Mouse (Mus musculus) T-helper 1 cell (primary cell): ENCODE measurements around the gene Spon1.

Experiments
- in situ Hi-C: fragments of 300-600 bp; cut with MboI, MseI; formaldehyde crosslinking; loops from one replicate; pipeline ENCODE4 v1.15.1; 2025; ENCODE audit warnings: high pct_unique_total_duplicates

The Spon1 gene

DNA sequence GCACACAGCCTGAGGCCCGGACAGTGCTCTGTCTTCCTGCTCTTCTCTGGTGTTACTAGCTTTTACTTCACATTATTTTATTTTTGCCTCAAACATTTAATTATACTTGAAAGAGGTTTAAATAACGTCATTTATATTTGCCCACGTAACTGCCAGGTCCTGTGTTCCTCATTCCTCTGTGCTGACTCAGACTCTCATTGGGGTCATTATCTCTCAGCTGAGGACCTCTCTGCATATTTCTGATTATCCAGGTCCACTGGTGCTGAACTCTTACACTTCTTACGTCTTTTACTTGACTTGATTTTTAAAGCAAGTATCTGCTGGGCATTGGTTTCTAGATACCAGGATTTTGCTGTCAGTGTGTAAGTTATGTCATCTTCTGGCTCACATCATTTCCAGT is 287.9 kb downstream of the Spon1 start:
- in situ Hi-C loops: no loop called here

GRCm38 (mm10) chr7:114058166-114058565 is 292.4 kb downstream of the Spon1 start:
- in situ Hi-C loops: no loop called here

DNA sequence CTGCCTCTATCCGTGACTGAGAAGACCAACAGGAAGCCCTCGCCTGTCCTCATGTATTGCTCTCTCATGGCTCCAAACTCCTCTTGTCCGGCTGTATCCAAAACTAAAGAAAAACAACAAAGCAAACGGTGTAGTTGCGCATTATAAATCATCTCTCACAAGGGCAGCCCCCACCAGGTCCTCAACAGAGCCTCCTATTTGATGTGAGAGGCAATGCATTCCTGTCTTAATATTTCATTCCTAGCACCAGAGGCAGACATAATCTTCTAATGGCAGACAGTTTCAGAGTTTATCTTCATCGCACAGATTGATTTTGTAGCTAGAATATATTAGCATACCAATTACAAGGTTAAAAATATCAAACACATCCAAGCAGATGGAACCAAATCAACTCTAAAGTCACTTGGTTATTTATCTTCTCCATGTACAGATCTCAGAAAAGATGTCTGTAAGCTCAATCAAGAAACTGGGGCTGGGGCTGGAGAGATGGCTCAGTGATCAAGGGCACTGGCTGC is 293.2 kb downstream of the Spon1 start:
- in situ Hi-C loops: no loop called here

GRCm38 (mm10) chr7:114060445-114060844 is 294.6 kb downstream of the Spon1 start:
- in situ Hi-C loops: no loop called here

DNA sequence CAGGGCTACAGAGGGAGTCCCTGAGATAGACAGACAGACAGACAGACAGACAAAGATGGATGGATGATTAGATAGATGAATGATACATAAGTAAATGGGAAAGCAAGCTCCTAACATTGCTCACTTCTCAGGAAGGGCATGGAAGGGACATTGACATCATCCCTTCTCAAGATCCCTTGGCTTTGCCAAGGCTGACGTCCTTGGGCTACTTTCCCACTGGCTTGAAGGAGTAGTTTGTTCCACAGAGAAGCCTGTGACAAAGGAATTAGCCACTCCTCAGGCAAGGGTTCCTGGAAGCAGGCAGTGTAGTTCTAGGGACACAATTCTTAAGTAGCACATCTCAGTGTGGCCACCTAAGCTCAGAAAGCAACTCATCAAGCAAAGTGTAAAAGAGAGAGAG is 296.7 kb downstream of the Spon1 start:
- in situ Hi-C loops: no loop called here

DNA sequence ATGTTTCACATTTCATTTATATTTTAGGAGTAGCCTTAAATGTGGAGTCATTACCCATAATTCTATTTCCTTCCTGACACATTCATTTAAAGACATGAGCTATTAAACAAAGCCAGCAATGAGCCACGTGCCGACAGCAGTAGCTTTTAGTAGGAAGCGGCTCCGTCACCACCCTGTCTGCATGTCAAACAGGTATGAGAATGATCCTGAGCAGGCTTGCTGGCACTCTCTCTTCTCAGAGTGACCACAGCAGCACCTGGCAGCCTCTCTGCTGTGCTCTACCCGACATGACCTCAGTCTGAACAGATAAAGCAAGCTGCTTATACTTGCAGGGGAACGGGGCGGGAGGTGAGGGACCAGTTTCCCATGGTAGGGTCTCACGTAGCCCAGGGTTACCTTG is 297.7 kb downstream of the Spon1 start:
- in situ Hi-C loops: no loop called here

DNA sequence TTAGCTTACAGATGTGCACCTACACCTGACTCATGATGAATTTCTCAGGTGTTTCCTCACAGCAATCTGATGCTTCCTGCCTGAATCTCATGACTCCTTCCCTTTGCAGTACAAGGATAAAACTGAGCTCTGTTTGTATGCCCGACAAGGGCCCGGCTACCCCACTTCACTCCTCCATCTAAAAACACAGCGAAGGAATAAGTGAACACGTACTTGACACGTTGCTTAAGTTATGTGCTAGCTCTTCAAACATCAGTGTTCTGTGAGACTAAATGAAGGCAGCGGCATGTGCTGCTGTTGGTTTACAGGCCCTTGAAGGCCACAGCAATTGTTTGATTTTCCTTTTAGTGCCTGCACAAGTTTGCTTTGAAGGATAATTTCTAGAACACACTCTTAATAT is 298.2 kb downstream of the Spon1 start:
- in situ Hi-C loops: no loop called here

DNA sequence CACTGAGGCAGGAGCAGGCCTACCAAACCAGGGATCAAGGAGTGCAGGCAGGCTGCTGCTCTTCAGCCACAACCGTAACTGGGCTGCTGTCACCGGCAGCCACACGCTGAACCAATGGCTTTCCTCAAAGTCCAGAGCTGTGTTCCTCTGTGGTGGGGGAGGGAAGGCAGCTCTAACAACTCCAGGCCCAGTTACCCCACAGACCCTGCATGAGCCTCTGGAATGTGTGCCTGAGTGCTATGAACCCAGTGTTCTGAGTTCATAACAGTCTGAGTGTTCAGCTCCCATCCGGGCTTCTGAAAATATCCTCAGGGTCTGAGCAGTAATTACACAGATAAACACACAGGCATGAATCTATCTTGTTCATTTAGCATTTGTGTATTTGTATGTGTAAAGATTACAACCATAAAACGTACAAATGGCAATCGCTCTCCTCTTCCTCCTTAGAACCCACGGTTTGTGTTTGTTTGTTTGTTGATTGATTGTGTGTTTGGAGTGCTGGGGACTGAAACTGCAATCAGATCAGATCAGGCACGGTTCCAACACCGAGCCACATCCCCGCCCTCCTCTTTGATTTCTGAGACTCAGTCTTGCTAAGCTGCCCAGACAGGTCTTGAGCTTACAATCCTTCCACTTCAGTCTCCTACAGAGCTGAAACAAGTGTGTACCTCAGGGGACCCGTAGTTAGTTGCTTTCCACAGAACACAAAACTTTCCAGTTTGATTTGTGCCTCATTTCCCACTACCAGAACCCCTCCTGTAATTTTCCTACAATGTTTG is 299.8 kb downstream of the Spon1 start:
- in situ Hi-C loops: loop anchor here (5.0 kb wide), 1 partner anchor 147 kb away; no protein-coding TSS in a partner anchor

DNA sequence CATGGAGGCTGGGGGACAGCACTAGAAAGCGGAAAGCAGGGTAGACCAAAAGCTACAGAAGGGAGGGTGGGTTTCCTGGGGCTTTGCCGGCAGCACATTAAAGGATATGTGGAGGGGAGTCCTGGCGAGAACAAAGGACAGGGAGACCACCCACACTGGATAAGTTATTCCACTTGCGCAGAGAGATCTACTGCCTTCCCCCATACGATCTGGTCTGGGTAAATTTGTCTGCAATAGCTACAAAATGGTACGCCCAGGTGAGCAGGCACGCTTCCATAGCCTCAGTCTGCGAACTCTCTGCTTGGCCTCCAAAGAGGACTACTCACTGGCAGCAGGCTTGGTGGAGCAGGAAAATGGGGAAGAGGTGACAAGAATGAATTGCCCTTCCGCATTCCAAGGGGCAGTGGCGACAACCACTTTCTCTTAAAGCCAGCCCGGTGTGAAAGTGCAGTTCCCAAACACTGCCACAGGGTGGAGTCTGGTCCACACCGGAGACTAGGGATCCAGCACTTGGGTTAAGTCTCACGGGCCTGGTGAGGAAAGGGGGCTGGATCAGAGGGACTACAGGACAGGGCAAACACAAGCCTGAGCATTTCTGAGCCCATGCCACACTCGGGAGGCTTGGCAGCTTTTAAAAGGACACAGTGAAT is 300.9 kb downstream of the Spon1 start:
- in situ Hi-C loops: loop anchor here (5.0 kb wide), 1 partner anchor 146 kb away; no protein-coding TSS in a partner anchor

DNA sequence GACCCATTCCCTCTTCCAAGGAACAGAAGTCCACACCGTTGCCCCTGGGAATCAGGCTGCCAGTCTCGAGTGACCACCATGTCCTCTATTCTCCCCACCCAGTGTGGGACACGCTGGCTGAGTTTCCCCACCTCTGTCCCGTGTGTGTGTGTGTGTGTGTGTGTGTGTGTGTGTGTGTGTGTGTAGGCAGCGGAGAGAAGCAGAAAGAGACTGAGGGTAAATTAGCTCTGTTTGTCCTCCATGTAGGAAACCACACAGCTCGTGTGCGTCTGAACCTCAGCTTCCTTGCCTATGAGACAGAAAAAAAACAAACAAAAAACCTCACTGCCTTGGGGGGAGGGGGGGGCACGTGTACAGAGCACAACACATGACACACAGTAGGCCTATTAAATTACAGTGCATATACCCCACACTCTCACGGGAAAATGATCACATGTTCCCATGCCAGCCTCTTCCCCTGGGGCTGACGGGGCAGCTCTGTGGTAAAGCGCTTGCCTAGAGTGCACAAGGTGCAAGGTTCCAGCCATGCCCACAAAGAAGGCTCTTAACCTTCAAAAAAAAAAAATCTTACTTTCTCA is 303.2 kb downstream of the Spon1 start:
- in situ Hi-C loops: loop anchor here (5.0 kb wide), 1 partner anchor 143 kb away; no protein-coding TSS in a partner anchor

DNA sequence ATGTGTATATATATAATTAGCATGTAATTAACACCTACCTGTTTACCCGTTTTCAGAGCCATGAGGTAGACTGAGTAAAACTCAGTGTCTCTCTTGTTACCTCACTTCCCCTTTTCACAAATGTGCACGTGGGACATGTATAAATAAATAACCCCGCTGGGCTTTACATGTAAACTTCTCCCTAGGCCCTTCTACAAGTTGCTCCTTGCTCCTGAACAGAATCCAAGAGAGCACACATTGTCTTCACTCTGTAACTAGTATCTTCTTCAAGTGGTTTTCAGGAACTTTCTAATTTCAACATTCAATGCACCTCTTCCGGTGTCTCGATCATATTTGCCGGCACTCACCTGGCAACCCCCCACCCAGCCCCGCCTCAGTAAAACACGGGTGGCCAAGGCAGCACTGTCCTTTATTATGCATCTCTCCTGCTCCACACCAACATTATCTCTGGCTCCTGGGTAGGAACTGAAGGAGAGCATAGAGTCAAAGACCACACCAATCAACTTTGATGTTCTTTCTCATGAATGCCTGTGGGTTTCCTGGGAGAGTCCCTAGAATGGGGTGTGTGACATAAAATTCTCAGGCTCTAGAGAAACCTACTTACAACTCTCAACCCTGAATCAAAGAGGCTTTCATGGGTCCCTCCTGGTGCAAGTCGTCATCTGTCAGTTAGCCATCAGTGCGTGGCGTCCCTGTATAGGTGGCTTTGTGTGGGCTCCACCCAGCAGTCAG is 304.1 kb downstream of the Spon1 start:
- in situ Hi-C loops: loop anchor here (5.0 kb wide), 1 partner anchor 142 kb away; no protein-coding TSS in a partner anchor

DNA sequence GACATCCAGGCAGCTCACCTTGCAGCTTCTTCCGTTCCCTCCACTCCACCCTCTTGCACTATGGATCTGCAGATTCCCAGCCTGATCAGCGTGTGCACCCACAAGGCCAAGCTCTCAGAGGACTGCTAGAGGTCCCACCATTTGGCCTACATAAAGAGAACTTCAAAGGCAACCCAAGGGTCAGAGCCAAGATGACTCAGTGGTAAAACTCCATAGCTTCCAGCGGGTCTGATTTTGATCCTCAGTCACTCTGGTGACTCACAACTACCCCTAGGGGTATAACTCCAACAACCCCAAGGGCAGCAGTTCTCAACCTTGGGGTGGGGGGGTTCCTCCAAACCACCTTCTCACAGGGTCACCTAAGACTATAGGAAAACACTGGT is 304.7 kb downstream of the Spon1 start:
- in situ Hi-C loops: no loop called here

DNA sequence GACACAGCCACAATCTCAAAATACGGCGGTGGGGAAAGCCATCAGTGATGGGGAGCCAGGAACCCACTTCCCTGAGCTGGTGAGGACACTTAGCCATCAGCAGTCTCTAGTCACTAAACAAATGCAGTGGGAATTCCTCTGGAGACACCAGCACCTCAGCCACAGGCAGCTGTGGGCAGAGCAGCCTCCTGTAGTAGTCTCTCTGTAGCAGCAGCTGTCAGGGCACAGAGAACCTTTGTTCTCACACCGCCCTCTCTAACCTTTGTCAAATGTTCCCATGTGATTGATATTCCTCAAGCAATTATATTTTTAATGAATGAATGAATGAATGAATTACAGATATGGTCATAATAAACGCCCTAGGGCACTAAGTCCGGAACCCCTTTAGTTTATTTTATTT is 305.6 kb downstream of the Spon1 start:
- in situ Hi-C loops: no loop called here

DNA sequence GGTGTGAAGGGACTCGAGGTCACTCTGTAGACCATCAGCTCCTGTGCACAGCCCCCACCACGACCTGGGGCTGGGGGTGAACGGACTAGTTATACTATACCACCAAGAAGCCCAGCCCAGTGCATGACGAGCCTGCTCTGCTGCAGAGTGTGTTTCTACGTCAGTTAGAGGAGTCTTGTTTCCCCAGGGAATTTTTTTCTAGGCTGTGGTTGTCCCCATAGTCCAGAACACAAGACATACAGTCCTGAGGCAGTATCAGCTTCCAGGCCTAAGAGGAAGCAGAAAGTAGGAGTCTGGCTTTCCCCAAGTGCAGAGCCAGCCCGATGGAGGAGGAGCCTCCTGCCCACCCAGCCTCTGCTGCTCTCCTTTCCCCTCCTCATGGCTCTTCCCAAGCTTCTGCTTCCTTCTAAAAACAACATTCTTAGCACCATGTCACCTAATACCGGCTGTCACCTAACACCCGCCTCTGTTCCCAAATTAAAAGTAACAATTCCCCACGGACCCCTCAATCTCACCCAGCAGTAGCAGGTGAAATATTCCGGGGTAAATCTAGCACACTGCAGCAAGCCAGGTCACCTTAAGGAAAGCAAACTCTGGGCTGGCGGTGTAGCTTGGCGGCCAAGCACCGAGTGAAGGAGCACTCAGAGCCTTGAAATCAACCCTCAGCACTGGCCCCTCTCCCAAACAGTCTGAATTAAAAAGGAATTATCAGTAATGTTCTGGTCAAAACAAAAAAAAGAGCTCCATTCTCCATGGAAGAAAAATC is 306.2 kb downstream of the Spon1 start:
- in situ Hi-C loops: no loop called here

DNA sequence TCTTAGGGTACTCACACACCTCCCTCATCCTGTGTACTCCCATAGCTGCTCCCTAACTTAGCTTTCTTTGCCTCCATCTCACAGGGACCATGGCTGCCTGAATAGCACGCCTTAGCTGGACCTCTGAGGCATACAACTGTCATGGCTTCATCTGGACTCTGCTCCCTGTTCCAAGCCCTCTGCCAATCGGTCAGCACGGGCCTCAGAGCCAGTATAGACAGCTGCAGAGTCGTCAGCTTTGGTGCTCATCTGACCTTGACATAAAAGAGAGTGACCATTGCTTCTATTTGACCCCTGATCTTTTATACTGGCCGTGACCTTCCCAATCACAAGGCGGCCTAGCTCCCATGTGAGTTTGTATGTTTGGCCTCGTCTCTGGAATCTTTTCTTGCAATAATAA is 308.3 kb downstream of the Spon1 start:
- in situ Hi-C loops: no loop called here

DNA sequence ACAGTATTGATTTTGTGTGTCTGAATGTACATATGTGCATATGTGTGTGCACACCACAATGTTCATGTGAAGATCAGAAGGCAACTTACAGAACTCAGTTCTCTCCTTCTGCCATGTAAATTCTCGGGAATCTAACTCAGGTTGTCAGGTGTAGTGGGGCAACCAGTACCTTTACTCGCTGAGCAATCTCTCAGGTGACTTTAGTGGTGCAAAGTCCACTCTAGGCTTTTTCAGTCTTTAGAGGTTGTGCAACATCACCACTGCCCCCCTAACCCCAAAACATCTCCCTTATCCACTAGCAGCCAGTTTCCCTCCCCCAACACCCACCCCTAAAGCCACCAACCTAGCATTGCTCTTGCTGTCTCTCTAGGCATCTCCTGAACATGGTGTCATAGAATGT is 308.8 kb downstream of the Spon1 start:
- in situ Hi-C loops: no loop called here

GRCm38 (mm10) chr7:114079343-114079742 is 313.5 kb downstream of the Spon1 start:
- in situ Hi-C loops: loop anchor here (25.0 kb wide), 1 partner anchor 408 kb away; no protein-coding TSS in a partner anchor

- in situ Hi-C loops: loop anchor here (25.0 kb wide), 1 partner anchor 407 kb away; no protein-coding TSS in a partner anchor
Observed at GRCm38 (mm10) chr7:114080250-114080649, 314.5 kb downstream of the Spon1 start.

- in situ Hi-C loops: loop anchor here (25.0 kb wide), 1 partner anchor 405 kb away; no protein-coding TSS in a partner anchor
Observed at GRCm38 (mm10) chr7:114081633-114082420, 316.0 kb downstream of the Spon1 start.

DNA sequence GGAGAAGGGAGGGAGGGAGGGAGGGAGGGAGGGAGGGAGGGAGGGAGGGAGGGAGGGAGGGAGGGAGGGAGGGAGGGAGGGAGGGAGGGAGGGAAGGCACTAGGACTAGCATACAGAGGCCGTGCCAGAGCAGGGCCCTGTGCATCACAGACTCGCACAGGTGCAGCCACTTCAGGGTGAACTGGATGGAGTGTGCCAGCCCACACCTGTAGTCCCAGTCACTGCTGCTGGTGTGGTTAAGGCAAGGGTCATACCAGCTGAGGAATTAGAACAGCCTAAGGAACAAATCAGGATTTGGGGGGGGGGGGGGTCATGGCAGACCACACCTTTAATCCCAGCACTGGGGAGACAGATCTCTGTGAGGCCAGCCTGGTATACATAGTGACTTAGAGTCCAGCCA is 317.3 kb downstream of the Spon1 start:
- in situ Hi-C loops: loop anchor here (25.0 kb wide), 1 partner anchor 404 kb away; no protein-coding TSS in a partner anchor
